Mouse (Mus musculus) cerebellum, adult 2 months (tissue): ENCODE data around the gene Gcgr. TPM values are rescaled to one million over a fixed set of nuclear protein-coding genes. Genes with fewer than 3 reads are reported as not detected.

ENCODE experiments used
- DNase-seq, 2 experiments: peaks; one replicate each; pipeline ENCODE4 v3.0.0; 2021
- H3K27ac ChIP-seq: fragments of 200-500 bp; 2 replicates; pipeline ENCODE4 v1.5.1; 2012; ENCODE audit warnings: low read length, control low read depth, inconsistent platforms; ENCODE audit not compliant: insufficient read depth
- H3K27me3 ChIP-seq: fragments of 200-500 bp; 2 replicates; pipeline ENCODE4 v1.6.1; 2012; ENCODE audit warnings: inconsistent platforms, mild to moderate bottlenecking, low read length, moderate library complexity; ENCODE audit not compliant: control insufficient read depth, insufficient read depth
- H3K4me1 ChIP-seq: fragments of 200-500 bp; 2 replicates; pipeline ENCODE4 v1.6.1; 2011; ENCODE audit warnings: low read length; ENCODE audit not compliant: control insufficient read depth, insufficient read depth
- H3K4me3 ChIP-seq: fragments of 200-500 bp; replicated peaks from 2 replicates; pipeline ENCODE3; 2011; ENCODE audit warnings: mild to moderate bottlenecking, low read depth, low read length, control low read depth; ENCODE audit not compliant: insufficient read depth
- CTCF ChIP-seq: fragments of 200-500 bp; IDR thresholded peaks from 2 replicates; pipeline ENCODE4 v1.5.1; 2011; ENCODE audit warnings: low read depth, mild to moderate bottlenecking, control low read depth, low read length, moderate library complexity, borderline replicate concordance; ENCODE audit not compliant: insufficient read depth
- POLR2A ChIP-seq: fragments of 200-500 bp; IDR thresholded peaks from 2 replicates; pipeline ENCODE4 v1.6.1; 2011; ENCODE audit warnings: low read length, control low read depth, borderline replicate concordance; ENCODE audit not compliant: insufficient read depth
- WGBS: fragments of 180-500 bp; shearing (Covaris S2); methylation state at CpG from one replicate; pipeline ENCODE4 v1.1.7; 2018; 5-methylcytosine and 5-hydroxymethylcytosine counted together
- polyA plus RNA-seq: library from polyadenylated mRNA; depleted of rRNA; stranded (reverse); fragments of >200 nt; gene quantifications from 2 replicates; pipeline ENCODE4 v1.2.3, GENCODE M21; 2012; rRNA removed

The Gcgr gene
- polyA plus RNA-seq, 1 experiment = 2.1 TPM

DNA sequence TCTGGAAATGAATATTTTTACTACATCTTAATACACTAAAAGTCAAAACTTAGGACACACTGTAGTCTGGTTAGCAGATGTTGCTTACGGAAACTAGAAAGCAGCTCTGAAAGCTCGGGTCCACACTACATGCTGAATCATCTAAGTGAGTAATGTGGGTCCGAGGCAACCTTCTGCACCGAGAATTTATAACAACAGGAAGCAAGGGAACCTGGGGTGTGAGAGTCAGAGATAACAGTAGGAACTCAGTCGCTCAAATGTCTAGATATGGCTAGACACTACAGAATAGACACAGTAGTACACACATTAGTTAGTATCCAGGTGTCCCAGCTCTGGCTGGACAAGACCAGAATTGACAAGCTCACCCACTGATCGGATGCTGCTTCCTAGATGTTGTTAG, 58.0 kb downstream of the Gcgr start:
- no peaks in the 10 kb centered on the region for H3K27me3 ChIP-seq
- no peak for DNase-seq
- TF ChIP-seq POLR2A = no peak
- no peak for TF ChIP-seq CTCF

More for the DNA sequence above, 58.0 kb downstream of the Gcgr start:
- H3K4me1 ChIP-seq = no peaks in the 10 kb centered on the region
- 94% methylated on average over 6 of the region's 6 CpGs for WGBS
- no peak overlapping the region for H3K27ac ChIP-seq
- no peak overlapping the region for H3K4me3 ChIP-seq

Other genes with a start within 250 kb of the Gcgr start
- gene Actg1, start 182.2 kb upstream of the Gcgr start, polyA plus RNA-seq = 834 and 845 TPM in 2 replicates
- 0.29 TPM in 1 of 2 replicates, not detected in the other for gene Fscn2, start 169.2 kb upstream of the Gcgr start, polyA plus RNA-seq
- 34.4 and 34.8 TPM in 2 replicates for gene Faap100, start 151.9 kb upstream of the Gcgr start, polyA plus RNA-seq
- 54.2 and 56.3 TPM in 2 replicates for gene Nploc4, start 93.0 kb upstream of the Gcgr start, polyA plus RNA-seq
- 0.05 and 0.06 TPM in 2 replicates for gene Tspan10, start 88.1 kb upstream of the Gcgr start, polyA plus RNA-seq
- 1.5 and 1.6 TPM in 2 replicates for gene Pde6g, start 77.2 kb upstream of the Gcgr start, polyA plus RNA-seq
- gene Oxld1, start 72.6 kb upstream of the Gcgr start, polyA plus RNA-seq = 15.5 and 20.0 TPM in 2 replicates
- 27.3 and 28.3 TPM in 2 replicates for gene Ccdc137, start 72.6 kb upstream of the Gcgr start, polyA plus RNA-seq
- gene Arl16, start 63.1 kb upstream of the Gcgr start, polyA plus RNA-seq = 42.7 and 56.5 TPM in 2 replicates
- gene Mrpl12, start 46.1 kb upstream of the Gcgr start, polyA plus RNA-seq = 108 and 119 TPM in 2 replicates
- gene Slc25a10, start 38.9 kb upstream of the Gcgr start, polyA plus RNA-seq = 38.9 and 39.3 TPM in 2 replicates
- gene Mcrip1, start 19.0 kb downstream of the Gcgr start, polyA plus RNA-seq = 159 and 168 TPM in 2 replicates
- not detected in 2 replicates for gene Ppp1r27, start 20.4 kb downstream of the Gcgr start, polyA plus RNA-seq
- gene P4hb, start 42.6 kb downstream of the Gcgr start, polyA plus RNA-seq = 98.4 and 105 TPM in 2 replicates
- gene Arhgdia, start 50.9 kb downstream of the Gcgr start, polyA plus RNA-seq = 288 and 305 TPM in 2 replicates
- 42.6 and 51.8 TPM in 2 replicates for gene Alyref, start 67.7 kb downstream of the Gcgr start, polyA plus RNA-seq
- 168 and 178 TPM in 2 replicates for gene Anapc11, start 67.7 kb downstream of the Gcgr start, polyA plus RNA-seq
- 4.7 and 5.6 TPM in 2 replicates for gene Npb, start 77.8 kb downstream of the Gcgr start, polyA plus RNA-seq
- gene Pcyt2, start 87.2 kb downstream of the Gcgr start, polyA plus RNA-seq = 401 and 403 TPM in 2 replicates
- 76.9 and 80.5 TPM in 2 replicates for gene Sirt7, start 94.5 kb downstream of the Gcgr start, polyA plus RNA-seq
- 60.5 and 65.3 TPM in 2 replicates for gene Mafg, start 102.9 kb downstream of the Gcgr start, polyA plus RNA-seq
- gene Pycr1, start 113.1 kb downstream of the Gcgr start, polyA plus RNA-seq = 2.1 and 2.3 TPM in 2 replicates
- 3.3 and 4.5 TPM in 2 replicates for gene Myadml2, start 117.5 kb downstream of the Gcgr start, polyA plus RNA-seq
- gene Notum, start 130.5 kb downstream of the Gcgr start, polyA plus RNA-seq = 5.9 TPM in 2 replicates
- gene Aspscr1, start 142.3 kb downstream of the Gcgr start, polyA plus RNA-seq = 56.1 and 59.4 TPM in 2 replicates
- gene Cenpx, start 183.0 kb downstream of the Gcgr start, polyA plus RNA-seq = 40.1 and 43.0 TPM in 2 replicates
- gene Lrrc45, start 183.2 kb downstream of the Gcgr start, polyA plus RNA-seq = 86.6 and 96.0 TPM in 2 replicates
- gene Rac3, start 190.8 kb downstream of the Gcgr start, polyA plus RNA-seq = 66.1 and 67.0 TPM in 2 replicates
- gene Dcxr, start 196.6 kb downstream of the Gcgr start, polyA plus RNA-seq = 36.4 and 36.5 TPM in 2 replicates
- 1.9 and 3.1 TPM in 2 replicates for gene Cbr2, start 201.4 kb downstream of the Gcgr start, polyA plus RNA-seq
- 2.5 and 3.1 TPM in 2 replicates for gene Hmga1b, start 232.1 kb downstream of the Gcgr start, polyA plus RNA-seq